Mouse (Mus musculus): ENCODE results near the gene Tmem267. TPM values are rescaled to one million over a fixed set of nuclear protein-coding genes. Genes with fewer than 3 reads are reported as not detected.
"Not testable (repeated sequence)": the region's sequence is repeated elsewhere in the genome, so short reads cannot be mapped to it uniquely, and the experiment has no call there.

Tmem267 gene
- polyA plus RNA-seq, 1 experiment = 0.04 TPM

- no peaks in the 10 kb centered on the region for H3K4me1 ChIP-seq (ENCODE audit: control insufficient read depth)
- no peaks in the 10 kb centered on the region for H3K36me3 ChIP-seq (ENCODE audit: control insufficient read depth)
- H3K4me3 ChIP-seq (replicated peaks) = no peak overlapping the region
- no peaks in the 10 kb centered on the region for H3K27me3 ChIP-seq (ENCODE audit: control insufficient read depth)
- H3K9me3 ChIP-seq (ENCODE audit: control insufficient read depth, low read length) = no peaks in the 10 kb centered on the region
- TF ChIP-seq GATA1 (IDR thresholded peaks at IDR 0.05; ENCODE audit: low read length) (no peak), TAL1 (IDR thresholded peaks at IDR 0.05; ENCODE audit: low read length) (no peak)
Measured at GRCm38 (mm10) chr13:119618841-119619240, 131.0 kb downstream of the Tmem267 start.

GRCm38 (mm10) chr13:119619735-119620134, 131.9 kb downstream of the Tmem267 start:
- TF ChIP-seq TAL1 (IDR thresholded peaks at IDR 0.05; ENCODE audit: low read length) (no peak), GATA1 (IDR thresholded peaks at IDR 0.05; ENCODE audit: low read length) (no peak)
- Histone ChIP-seq H3K4me3 (replicated peaks) (no peak overlapping the region), H3K36me3 (ENCODE audit: control insufficient read depth) (no peaks in the 10 kb centered on the region), H3K4me1 (ENCODE audit: control insufficient read depth) (no peaks in the 10 kb centered on the region), H3K9me3 (ENCODE audit: control insufficient read depth, low read length) (no peaks in the 10 kb centered on the region), H3K27me3 (ENCODE audit: control insufficient read depth) (no peaks in the 10 kb centered on the region)

- Histone ChIP-seq H3K9me3 (ENCODE audit: control insufficient read depth, low read length) (no peaks in the 10 kb centered on the region), H3K4me3 (replicated peaks) (no peak within 1 kb of the TSS), H3K27me3 (ENCODE audit: control insufficient read depth) (no peaks in the 10 kb centered on the region), H3K4me1 (ENCODE audit: control insufficient read depth) (no peaks in the 10 kb centered on the region), H3K36me3 (ENCODE audit: control insufficient read depth) (no peaks in the 10 kb centered on the region)
- TF ChIP-seq TAL1 (IDR thresholded peaks at IDR 0.05; ENCODE audit: low read length) (no peak), GATA1 (IDR thresholded peaks at IDR 0.05; ENCODE audit: low read length) (no peak)
Measured at GRCm38 (mm10) chr13:119623634-119624033, 135.8 kb downstream of the Tmem267 start, which contains the start of gene Ccl28. TSS of gene Ccl28 (plus strand) at chr13:119623819.

- not testable (repeated sequence) for H3K4me1 ChIP-seq (ENCODE audit: control insufficient read depth); H3K27me3 ChIP-seq (ENCODE audit: control insufficient read depth); H3K4me3 ChIP-seq (replicated peaks); H3K9me3 ChIP-seq (ENCODE audit: control insufficient read depth, low read length); H3K36me3 ChIP-seq (ENCODE audit: control insufficient read depth)
Measured at GRCm38 (mm10) chr13:119625952-119626351, 138.1 kb downstream of the Tmem267 start.

- Histone ChIP-seq H3K4me3 (replicated peaks) (peak overlapping the region; percentile 61), H3K4me1 (ENCODE audit: control insufficient read depth) (peaks cover 4% of the 10 kb centered on the region), H3K9me3 (ENCODE audit: control insufficient read depth, low read length) (peaks cover 3% of the 10 kb centered on the region), H3K27me3 (ENCODE audit: control insufficient read depth) (no peaks in the 10 kb centered on the region), H3K36me3 (ENCODE audit: control insufficient read depth) (no peaks in the 10 kb centered on the region)
- TF ChIP-seq GATA1 (IDR thresholded peaks at IDR 0.05; ENCODE audit: low read length) (no peak), TAL1 (IDR thresholded peaks at IDR 0.05; ENCODE audit: low read length) (no peak)
Measured at GRCm38 (mm10) chr13:119631482-119632155, 143.8 kb downstream of the Tmem267 start.

- H3K9me3 ChIP-seq (ENCODE audit: control insufficient read depth, low read length) = peaks cover 3% of the 10 kb centered on the region
- peak overlapping the region; percentile 61 for H3K4me3 ChIP-seq (replicated peaks)
- H3K27me3 ChIP-seq (ENCODE audit: control insufficient read depth) = no peaks in the 10 kb centered on the region
- TF ChIP-seq GATA1 (IDR thresholded peaks at IDR 0.05; ENCODE audit: low read length) (no peak), TAL1 (IDR thresholded peaks at IDR 0.05; ENCODE audit: low read length) (no peak)
- H3K4me1 ChIP-seq (ENCODE audit: control insufficient read depth) = peaks cover 4% of the 10 kb centered on the region
- no peaks in the 10 kb centered on the region for H3K36me3 ChIP-seq (ENCODE audit: control insufficient read depth)
Measured at GRCm38 (mm10) chr13:119632156-119632548, 144.3 kb downstream of the Tmem267 start.

- no peak overlapping the region for H3K4me3 ChIP-seq (replicated peaks)
- peaks cover 3% of the 10 kb centered on the region for H3K9me3 ChIP-seq (ENCODE audit: control insufficient read depth, low read length)
Measured at GRCm38 (mm10) chr13:119635496-119635895, 147.7 kb downstream of the Tmem267 start.

GRCm38 (mm10) chr13:119637837-119638236, 150.0 kb downstream of the Tmem267 start:
- no peak for TF ChIP-seq TAL1 (IDR thresholded peaks at IDR 0.05; ENCODE audit: low read length)
- TF ChIP-seq GATA1 (IDR thresholded peaks at IDR 0.05; ENCODE audit: low read length) = no peak
- Histone ChIP-seq H3K4me1 (ENCODE audit: control insufficient read depth) (no peaks in the 10 kb centered on the region; the same call in 1 of the 2 replicates), H3K27me3 (ENCODE audit: control insufficient read depth) (no peaks in the 10 kb centered on the region)

More at GRCm38 (mm10) chr13:119635496-119635895, 147.7 kb downstream of the Tmem267 start:
- Histone ChIP-seq H3K27me3 (ENCODE audit: control insufficient read depth) (no peaks in the 10 kb centered on the region), H3K36me3 (ENCODE audit: control insufficient read depth) (no peaks in the 10 kb centered on the region), H3K4me1 (ENCODE audit: control insufficient read depth) (peaks cover 4% of the 10 kb centered on the region)
- no peak for TF ChIP-seq TAL1 (IDR thresholded peaks at IDR 0.05; ENCODE audit: low read length)
- no peak for TF ChIP-seq GATA1 (IDR thresholded peaks at IDR 0.05; ENCODE audit: low read length)

GRCm38 (mm10) chr13:119638449-119638848, 150.6 kb downstream of the Tmem267 start:
- Histone ChIP-seq H3K36me3 (ENCODE audit: control insufficient read depth) (no peaks in the 10 kb centered on the region), H3K4me1 (ENCODE audit: control insufficient read depth) (no peaks in the 10 kb centered on the region; the same call in 1 of the 2 replicates), H3K4me3 (replicated peaks) (no peak overlapping the region), H3K27me3 (ENCODE audit: control insufficient read depth) (no peaks in the 10 kb centered on the region), H3K9me3 (ENCODE audit: control insufficient read depth, low read length) (no peaks in the 10 kb centered on the region)
- no peak for TF ChIP-seq TAL1 (IDR thresholded peaks at IDR 0.05; ENCODE audit: low read length)
- no peak for TF ChIP-seq GATA1 (IDR thresholded peaks at IDR 0.05; ENCODE audit: low read length)

More at GRCm38 (mm10) chr13:119637837-119638236, 150.0 kb downstream of the Tmem267 start:
- Histone ChIP-seq H3K4me3 (replicated peaks) (no peak overlapping the region), H3K9me3 (ENCODE audit: control insufficient read depth, low read length) (no peaks in the 10 kb centered on the region), H3K36me3 (ENCODE audit: control insufficient read depth) (no peaks in the 10 kb centered on the region)
